Mouse (Mus musculus): ENCODE data around the gene Fars2.

Fars2 gene

GRCm38 (mm10) chr13:36750056-36750455 is 632.8 kb downstream of the Fars2 start:
- no peak for DNase-seq

GRCm38 (mm10) chr13:36751861-36752260 is 634.6 kb downstream of the Fars2 start:
- no peak for DNase-seq

GRCm38 (mm10) chr13:36766801-36767200 is 649.6 kb downstream of the Fars2 start:
- DNase-seq = no peak
